Mouse (Mus musculus) cortical plate, adult 2 months (tissue): ENCODE measurements at regions not wholly inside any gene's neighbourhood (a gene's known extent, or its start where the extent isn't known, plus 50 kb on each side); places are given as distances from the start of the nearest gene placed in this dataset.

ENCODE experiments used
- H3K27ac ChIP-seq: fragments of 200-500 bp; 2 replicates; pipeline ENCODE4 v1.5.1; 2012; ENCODE audit warnings: low read length, control low read depth, inconsistent platforms; ENCODE audit not compliant: insufficient read depth
- H3K4me1 ChIP-seq: fragments of 200-500 bp; 2 replicates; pipeline ENCODE4 v1.6.1; 2011; ENCODE audit warnings: low read length; ENCODE audit not compliant: control insufficient read depth, insufficient read depth
- H3K4me3 ChIP-seq: fragments of 200-500 bp; 2 replicates; pipeline ENCODE4 v1.5.1; 2011; ENCODE audit warnings: mild to moderate bottlenecking, low read length, control low read depth; ENCODE audit not compliant: insufficient read depth
- CTCF ChIP-seq: fragments of 200-500 bp; IDR thresholded peaks from 2 replicates; pipeline ENCODE4 v1.5.1; 2011; ENCODE audit warnings: mild to moderate bottlenecking, control low read depth, low read length; ENCODE audit not compliant: insufficient read depth; ENCODE audit errors: extremely low read depth
- POLR2A ChIP-seq: fragments of 200-500 bp; IDR thresholded peaks from 2 replicates; pipeline ENCODE4 v1.6.1; 2011; ENCODE audit warnings: mild to moderate bottlenecking, low read length, control low read depth; ENCODE audit not compliant: insufficient read depth; ENCODE audit errors: extremely low read depth

DNA sequence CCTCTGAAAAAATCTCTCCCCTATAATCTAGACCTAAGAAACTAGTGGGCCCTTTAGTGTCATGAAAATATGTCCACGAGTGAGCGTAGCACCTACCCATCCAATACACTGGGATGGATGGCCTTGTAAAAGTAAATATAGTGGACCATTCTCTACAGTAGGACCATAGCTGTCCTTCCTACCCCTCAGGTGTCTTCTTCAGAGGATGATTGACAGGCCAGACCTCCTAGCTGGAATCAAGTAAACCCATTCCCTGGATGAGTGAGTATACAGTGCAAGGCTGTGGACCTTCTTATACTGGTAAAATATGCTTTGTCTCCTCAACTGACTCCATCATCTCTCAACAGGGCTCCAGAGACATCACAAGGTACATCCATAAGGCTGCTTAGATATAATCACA is 274.8 kb upstream of the Vstm2b start:
- no peaks in the 10 kb centered on the region; the same call in 1 of the 2 replicates for H3K4me1 ChIP-seq
- H3K4me3 ChIP-seq, result no peak overlapping the region
- no peak for TF ChIP-seq POLR2A
- TF ChIP-seq CTCF, result no peak
- no peak overlapping the region for H3K27ac ChIP-seq

DNA sequence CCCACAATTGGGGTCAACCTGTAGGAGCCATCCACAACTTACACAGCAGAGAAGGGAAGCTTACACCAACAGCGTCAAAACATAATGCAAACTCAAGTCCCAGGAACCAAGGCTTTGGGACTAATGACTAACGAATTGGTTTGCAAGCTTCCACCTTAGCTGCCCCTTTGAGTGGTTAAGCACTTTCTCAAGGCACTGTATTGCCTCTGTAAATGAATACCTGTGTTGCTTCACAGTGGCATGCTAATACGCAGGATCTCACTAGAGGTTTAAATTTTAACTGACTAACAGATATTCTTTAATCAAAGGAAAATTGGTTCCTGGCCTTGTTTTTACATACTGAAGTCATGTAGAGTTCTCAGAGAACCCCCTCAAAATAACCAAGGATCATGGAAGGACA is 261.8 kb upstream of the Vstm2b start:
- H3K4me3 ChIP-seq, result no peak overlapping the region
- no peaks in the 10 kb centered on the region for H3K4me1 ChIP-seq
- no peak overlapping the region for H3K27ac ChIP-seq
- no peak for TF ChIP-seq CTCF
- TF ChIP-seq POLR2A, result no peak

DNA sequence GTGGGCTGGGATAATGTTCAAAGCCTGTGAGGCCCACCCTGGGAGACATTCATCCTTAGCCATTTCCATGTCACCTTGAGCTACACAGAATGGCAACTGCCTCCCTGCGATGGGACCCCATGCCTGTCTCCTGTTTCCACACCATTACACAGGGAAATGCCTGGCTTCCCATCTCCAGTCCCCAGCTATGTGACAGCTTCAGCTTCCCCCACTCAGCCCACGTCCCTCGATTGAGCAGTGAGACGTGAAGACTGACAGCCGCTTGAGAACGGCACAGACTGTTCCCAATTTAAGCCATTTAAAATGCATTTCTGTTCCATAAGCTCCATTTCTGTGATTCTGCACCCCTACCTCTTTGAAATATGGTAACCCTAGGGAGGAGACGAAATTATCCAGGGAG is 243.1 kb upstream of the Vstm2b start:
- TF ChIP-seq POLR2A (no peak), CTCF (no peak)
- Histone ChIP-seq H3K27ac (peak overlapping the region; percentile 75; the same call in 1 of the 2 replicates), H3K4me3 (no peak overlapping the region), H3K4me1 (no peaks in the 10 kb centered on the region; the same call in 1 of the 2 replicates)

DNA sequence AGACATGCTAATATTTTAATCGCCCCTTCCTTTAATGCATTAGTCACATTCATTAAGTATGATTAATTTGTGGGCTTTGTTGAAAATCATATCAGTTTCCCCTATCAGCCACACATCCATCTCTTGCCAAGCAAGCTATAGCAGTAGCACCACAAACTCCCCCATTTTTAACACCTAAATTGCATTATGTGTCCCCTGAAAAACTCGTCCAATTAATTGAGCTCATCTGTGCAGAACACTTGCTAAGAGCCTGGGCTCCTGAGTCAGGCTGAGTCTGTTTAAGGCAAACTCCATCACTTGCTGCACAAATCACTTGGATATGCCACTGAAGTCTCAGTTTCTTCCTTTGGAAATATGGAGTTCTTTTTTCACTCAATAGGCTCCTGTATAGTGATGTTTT is 242.7 kb upstream of the Vstm2b start:
- Histone ChIP-seq H3K27ac (no peak overlapping the region), H3K4me1 (no peaks in the 10 kb centered on the region; the same call in 1 of the 2 replicates), H3K4me3 (no peak overlapping the region)
- TF ChIP-seq CTCF, result no peak
- TF ChIP-seq POLR2A, result no peak

DNA sequence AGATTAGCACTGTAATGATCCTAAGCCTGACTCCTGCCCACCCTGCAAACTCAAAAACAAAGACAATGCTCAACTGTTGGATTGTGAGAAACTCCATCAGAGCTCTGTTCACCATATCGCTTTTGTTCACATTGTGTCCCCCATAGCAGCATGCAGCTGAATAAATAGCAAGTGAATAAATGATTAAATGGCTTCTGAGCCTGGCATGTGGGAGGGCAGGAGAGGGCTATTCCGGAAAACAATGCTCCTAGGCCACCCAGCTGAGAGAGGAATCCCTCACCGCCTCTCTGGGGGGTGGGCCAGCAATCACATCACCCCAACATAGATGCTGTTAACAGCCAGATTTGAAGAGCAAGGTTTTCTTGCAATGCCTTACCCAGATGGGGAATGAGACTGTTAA is 238.5 kb upstream of the Vstm2b start:
- H3K4me3 ChIP-seq, result no peak overlapping the region
- H3K27ac ChIP-seq, result no peak overlapping the region
- H3K4me1 ChIP-seq, result no peaks in the 10 kb centered on the region
- TF ChIP-seq CTCF (no peak), POLR2A (no peak)

DNA sequence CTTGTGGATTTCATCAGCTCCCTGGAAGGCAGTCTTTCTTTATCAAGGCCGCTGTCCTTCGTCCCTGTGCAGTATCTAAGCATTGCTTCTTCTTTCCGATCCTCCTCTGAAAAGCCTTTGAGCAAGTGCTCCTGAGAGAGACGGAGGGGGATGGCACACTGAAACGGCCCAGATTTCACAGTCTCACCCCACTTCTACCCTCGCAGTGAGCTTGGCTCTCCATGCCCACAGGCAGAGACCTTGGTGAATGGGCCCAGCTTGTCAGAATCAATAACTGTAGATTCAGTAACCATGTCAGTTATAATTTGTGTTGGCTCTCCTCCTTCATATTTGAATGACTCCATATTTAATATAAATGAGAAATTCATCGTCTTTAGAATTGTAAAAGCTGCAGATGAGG is 234.3 kb upstream of the Vstm2b start:
- H3K4me1 ChIP-seq, result no peaks in the 10 kb centered on the region
- TF ChIP-seq POLR2A (no peak), CTCF (no peak)
- H3K4me3 ChIP-seq, result no peak overlapping the region
- H3K27ac ChIP-seq, result no peak overlapping the region

DNA sequence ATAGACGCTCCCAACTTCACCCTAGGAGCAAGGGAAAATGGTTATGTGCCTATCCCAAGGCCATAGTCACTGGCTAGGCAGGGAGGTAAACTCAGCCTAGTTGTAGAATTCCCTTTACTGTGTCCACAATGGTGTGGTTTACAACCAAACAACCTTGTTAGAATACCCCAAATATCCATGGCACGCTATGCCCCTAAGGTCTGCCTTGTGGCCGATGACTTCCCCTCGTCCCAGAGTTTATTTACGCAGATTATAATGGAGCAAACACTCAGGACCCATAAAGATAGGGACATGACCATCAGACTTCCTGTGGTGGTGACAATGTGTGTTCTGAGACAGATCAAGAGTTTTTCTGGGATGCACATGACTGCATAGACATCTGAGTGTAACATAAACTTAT is 231.5 kb upstream of the Vstm2b start:
- TF ChIP-seq CTCF, result no peak
- TF ChIP-seq POLR2A, result no peak
- H3K4me1 ChIP-seq, result no peaks in the 10 kb centered on the region
- no peak overlapping the region for H3K4me3 ChIP-seq
- H3K27ac ChIP-seq, result no peak overlapping the region

DNA sequence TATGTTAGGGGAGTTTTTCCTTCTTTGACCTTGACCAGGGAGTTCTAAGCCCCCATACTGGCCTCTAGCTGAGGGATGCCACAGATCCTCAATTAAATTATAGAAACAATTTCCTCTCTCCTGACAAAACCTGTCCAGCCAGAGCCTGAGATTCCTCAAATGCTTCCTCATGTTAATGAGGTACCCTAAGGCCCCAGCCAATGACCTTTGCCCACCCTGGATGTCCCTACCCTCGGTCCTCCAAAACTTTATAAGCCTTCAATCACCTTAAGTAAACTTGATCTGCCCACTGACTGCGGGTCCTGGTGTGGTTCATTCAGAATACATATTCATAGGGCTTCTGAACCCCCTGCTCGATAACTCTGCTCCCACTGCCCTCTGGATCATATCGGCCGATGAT is 227.7 kb upstream of the Vstm2b start:
- H3K4me1 ChIP-seq, result no peaks in the 10 kb centered on the region
- TF ChIP-seq POLR2A (no peak), CTCF (no peak)
- H3K4me3 ChIP-seq, result no peak overlapping the region
- H3K27ac ChIP-seq, result no peak overlapping the region

DNA sequence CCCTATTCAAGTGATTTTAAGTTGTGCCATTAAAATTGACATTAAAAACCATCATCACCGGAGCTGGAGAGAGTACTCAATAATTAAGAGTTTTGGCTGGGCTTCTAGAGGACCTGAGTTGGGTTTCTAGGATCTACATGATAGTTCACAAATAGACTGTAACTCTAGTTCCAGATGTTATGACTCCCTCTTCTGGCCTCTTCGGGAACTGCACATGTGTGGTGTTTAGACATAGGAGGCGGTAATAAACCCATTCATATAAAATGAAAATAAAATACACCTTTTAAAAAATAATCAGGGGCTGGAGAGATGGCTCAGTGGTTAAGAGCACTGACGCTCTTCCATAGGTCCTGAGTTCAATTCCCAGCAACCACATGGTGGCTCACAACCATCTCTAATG is 227.1 kb upstream of the Vstm2b start:
- Histone ChIP-seq H3K4me3 (no peak overlapping the region), H3K4me1 (no peaks in the 10 kb centered on the region), H3K27ac (no peak overlapping the region)
- TF ChIP-seq POLR2A (no peak), CTCF (no peak)

DNA sequence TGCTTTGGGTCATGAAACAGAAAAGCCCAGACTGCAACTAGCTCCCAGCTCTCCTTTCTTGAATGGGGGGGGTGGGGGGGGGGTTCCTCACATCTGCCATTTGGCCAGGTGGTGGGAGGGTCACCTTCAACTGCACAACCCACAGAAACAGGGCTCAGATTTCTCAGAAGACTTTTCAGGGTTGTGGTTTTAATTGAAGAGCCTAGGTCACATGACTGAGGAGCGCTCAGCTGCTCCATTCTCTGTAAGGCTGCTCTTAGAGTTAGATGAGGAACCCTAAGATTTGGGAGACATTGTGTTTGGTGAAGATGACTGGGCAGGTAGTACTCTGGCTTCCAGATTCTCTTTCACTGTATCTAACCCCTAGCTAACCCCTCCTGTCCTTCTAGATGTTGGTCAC is 225.8 kb upstream of the Vstm2b start:
- H3K27ac ChIP-seq, result no peak overlapping the region
- H3K4me3 ChIP-seq, result no peak overlapping the region
- H3K4me1 ChIP-seq, result no peaks in the 10 kb centered on the region
- no peak for TF ChIP-seq CTCF

DNA sequence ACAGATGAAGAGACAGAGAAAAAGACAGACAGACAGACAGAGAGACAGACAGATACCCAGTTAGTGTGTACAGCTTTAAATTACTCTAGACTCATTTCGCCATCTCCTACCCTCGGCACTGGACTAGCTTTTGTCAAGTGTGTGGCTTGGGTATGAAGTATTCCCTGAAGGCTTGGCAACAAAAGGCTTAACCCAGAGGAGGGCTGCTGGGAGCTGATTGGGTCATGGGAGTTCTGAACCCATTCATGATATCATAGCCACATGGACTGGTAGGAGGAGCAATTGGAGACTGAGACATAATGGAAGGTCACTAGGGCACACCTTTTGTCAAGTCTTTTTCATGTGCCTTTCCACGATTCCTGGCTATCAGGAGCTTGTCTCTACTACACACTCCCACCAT is 223.7 kb upstream of the Vstm2b start:
- TF ChIP-seq POLR2A, result no peak
- no peak for TF ChIP-seq CTCF
- Histone ChIP-seq H3K4me3 (no peak overlapping the region), H3K27ac (no peak overlapping the region), H3K4me1 (no peaks in the 10 kb centered on the region)
